Mouse (Mus musculus): ENCODE measurements around the gene Anks1.

DNA sequence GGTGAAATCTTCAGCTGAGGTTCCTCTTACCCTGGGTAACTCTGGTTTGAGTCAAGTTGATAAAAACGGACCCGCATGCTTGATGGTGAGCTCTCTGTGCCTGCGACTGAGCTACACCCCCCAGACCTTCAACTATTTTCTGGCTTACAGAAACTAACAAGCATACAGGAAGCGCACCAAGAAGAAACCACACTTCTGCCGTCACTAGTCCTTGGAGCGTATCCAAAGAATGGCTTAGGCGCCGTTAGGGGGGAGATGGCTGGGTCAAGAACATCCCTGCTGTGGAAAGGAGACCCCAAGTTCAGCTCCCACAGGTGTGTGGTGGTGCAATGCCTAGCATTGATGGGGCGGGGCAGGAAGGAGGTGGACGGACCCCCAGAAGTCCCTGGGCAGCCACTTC is 187.3 kb downstream of the Anks1 start:
- TF ChIP-seq ZNF384 (IDR thresholded peaks at IDR 0.05; ENCODE audit: low read depth, low read length), result no peak
- no peak for TF ChIP-seq MAFK (IDR thresholded peaks at IDR 0.05; ENCODE audit: insufficient read depth, low read depth, low read length)
